Mouse (Mus musculus) G1E (cell line): Measurements from ENCODE around the gene Usp24. TPM values are rescaled to one million over a fixed set of nuclear protein-coding genes. Genes with fewer than 3 reads are reported as not detected.
A peak's percentile ranks its signal among the peaks of the same experiment; 100 is the strongest.

ENCODE experiments used
- ATAC-seq: 2 replicates; pipeline ENCODE4 v1.8.0; 2016; ENCODE audit warnings: mild to moderate bottlenecking; ENCODE audit not compliant: insufficient number of reproducible peaks, poor library complexity, low FRiP score, severe bottlenecking; ENCODE audit errors: extremely low read depth
- DNase-seq: peaks from one replicate; pipeline ENCODE4 v3.0.0; 2012; ENCODE audit warnings: low spot score
- H3K27me3 ChIP-seq: 2 replicates; pipeline ENCODE4 v1.6.1; 2012; ENCODE audit warnings: mild to moderate bottlenecking, low read length, inconsistent platforms; ENCODE audit not compliant: insufficient read depth
- H3K36me3 ChIP-seq: replicated peaks from 2 replicates; pipeline ENCODE3; 2012; ENCODE audit warnings: mild to moderate bottlenecking, inconsistent platforms
- H3K4me1 ChIP-seq: 2 replicates; pipeline ENCODE4 v1.6.1; 2012; ENCODE audit warnings: low read depth, low read length, inconsistent platforms, mixed read lengths; ENCODE audit not compliant: insufficient read depth
- H3K4me3 ChIP-seq: 2 replicates; pipeline ENCODE4 v1.5.1; 2012; ENCODE audit warnings: low read depth, mild to moderate bottlenecking, inconsistent platforms, low read length, moderate library complexity, mixed read lengths
- H3K9me3 ChIP-seq: replicated peaks from 2 replicates; pipeline ENCODE4 v1.6.1; 2012; ENCODE audit warnings: inconsistent platforms
- CTCF ChIP-seq: IDR thresholded peaks from 2 replicates; pipeline ENCODE4 v1.5.1; 2012; ENCODE audit warnings: low read depth, low read length, inconsistent platforms, mixed read lengths
- GATA1 ChIP-seq: IDR thresholded peaks from 2 replicates; pipeline ENCODE4 v1.6.1; 2012; ENCODE audit warnings: borderline replicate concordance, low read length, inconsistent platforms, mixed read lengths
- GATA2 ChIP-seq: IDR thresholded peaks from 2 replicates; pipeline ENCODE4 v1.6.1; 2012; ENCODE audit warnings: low read depth, low read length, inconsistent platforms, borderline replicate concordance
- POLR2AphosphoS5 ChIP-seq: IDR thresholded peaks from 2 replicates; pipeline ENCODE4 v1.6.1; 2012; ENCODE audit warnings: low read depth, low read length, inconsistent platforms; ENCODE audit not compliant: insufficient replicate concordance
- TAL1 ChIP-seq: conservative IDR thresholded peaks from 2 replicates; pipeline ENCODE4 v1.6.1; 2012; ENCODE audit warnings: low read depth, low read length, inconsistent platforms, mixed read lengths
- polyA plus RNA-seq: library from polyadenylated mRNA; stranded (reverse); fragments of >175 nt; gene quantifications from 2 replicates; pipeline ENCODE4 v1.2.3, GENCODE M21; 2012
- total RNA-seq, 2 experiments: library from RNA; stranded (forward) in 1 of 2; stranded (reverse) in 1 of 2; fragments of 200-1000 nt in 1 of 2; fragments of >200 nt in 1 of 2; fragmentation: Nextera tagmentation in 1 of 2; gene quantifications; 2 replicates each; pipeline ENCODE4 v1.2.3; 2014 to 2017

The Usp24 gene
- total RNA-seq (2014; fragmentation: Nextera tagmentation) (55.7 and 63.7 TPM in 2 replicates), total RNA-seq (2017) (44.6 and 49.7 TPM in 2 replicates), polyA plus RNA-seq (9.6 and 11.8 TPM in 2 replicates)

DNA sequence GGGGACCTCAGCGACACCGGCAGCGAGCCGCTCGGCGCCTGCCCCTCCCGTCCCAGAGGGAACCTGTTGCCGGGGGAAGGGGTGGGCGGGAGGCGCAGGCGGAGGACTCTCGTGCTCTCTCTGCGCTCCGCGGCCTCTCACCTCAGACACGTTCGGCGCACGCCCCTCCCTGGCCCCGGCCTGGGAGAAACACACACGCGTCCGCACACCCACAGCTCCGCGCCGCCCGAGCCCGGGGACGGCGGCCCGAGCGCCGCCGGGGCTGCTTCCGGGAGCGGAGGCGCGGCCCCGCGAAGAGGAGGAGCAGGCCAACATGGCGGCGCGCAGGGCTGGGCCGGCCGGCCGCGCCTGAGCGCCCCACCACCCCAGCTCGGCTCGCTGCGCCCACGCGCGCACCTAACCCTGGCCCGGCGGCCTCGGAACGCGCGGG, at the start of gene Usp24:
TSS of gene Usp24 (plus strand) at position 293 of the 430 bp plus-strand sequence.
- Histone ChIP-seq H3K4me3 (peak within 1 kb of the TSS; percentile 92), H3K4me1 (peaks cover 45% of the 10 kb centered on the region), H3K27me3 (no peaks in the 10 kb centered on the region), H3K9me3 (no peaks in the 10 kb centered on the region), H3K36me3 (peaks cover 14% of the 10 kb centered on the region)
- peak; percentile 79 for DNase-seq
- peak; percentile 31; the same call in 1 of the 2 replicates for ATAC-seq
- TF ChIP-seq GATA2 (no peak), GATA1 (no peak), POLR2AphosphoS5 (no peak), TAL1 (no peak)

GRCm38 (mm10) chr4:106276937-106277336, 39.1 kb upstream of the Usp24 start:
- no peaks in the 10 kb centered on the region for H3K4me1 ChIP-seq
- no peaks in the 10 kb centered on the region for H3K9me3 ChIP-seq
- no peaks in the 10 kb centered on the region for H3K36me3 ChIP-seq
- H3K4me3 ChIP-seq: no peak overlapping the region
- no peak for ATAC-seq
- TF ChIP-seq GATA2 (no peak), POLR2AphosphoS5 (no peak), CTCF (no peak), GATA1 (no peak), TAL1 (no peak)
- H3K27me3 ChIP-seq: peaks cover 10% of the 10 kb centered on the region
- DNase-seq: no peak

DNA sequence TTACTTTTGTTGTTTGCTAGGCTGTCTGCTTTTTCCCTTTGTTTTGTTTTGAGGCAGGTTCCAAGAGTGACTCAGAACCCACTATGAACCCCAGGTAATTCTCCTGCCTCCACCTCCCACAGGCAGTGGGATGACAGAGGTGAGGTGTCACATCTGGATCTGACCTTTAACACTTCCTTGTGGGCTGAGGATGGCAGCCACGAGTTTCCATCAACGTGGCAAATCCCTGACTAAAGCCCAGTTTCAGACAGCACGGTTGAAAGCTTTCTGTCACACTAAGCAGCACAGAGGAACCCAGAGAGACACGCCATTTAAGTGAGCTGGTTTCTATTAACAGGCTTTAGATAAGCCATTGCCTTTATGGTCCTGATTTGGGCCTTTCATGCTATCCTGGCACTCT, 36.8 kb upstream of the Usp24 start:
- DNase-seq (no peak), ATAC-seq (no peak)
- Histone ChIP-seq H3K4me3 (no peak overlapping the region), H3K9me3 (no peaks in the 10 kb centered on the region; the same call in 1 of the 2 replicates), H3K36me3 (no peaks in the 10 kb centered on the region), H3K4me1 (no peaks in the 10 kb centered on the region), H3K27me3 (peaks cover 10% of the 10 kb centered on the region)
- TF ChIP-seq TAL1 (no peak), CTCF (no peak), GATA2 (no peak), POLR2AphosphoS5 (no peak), GATA1 (no peak)

DNA sequence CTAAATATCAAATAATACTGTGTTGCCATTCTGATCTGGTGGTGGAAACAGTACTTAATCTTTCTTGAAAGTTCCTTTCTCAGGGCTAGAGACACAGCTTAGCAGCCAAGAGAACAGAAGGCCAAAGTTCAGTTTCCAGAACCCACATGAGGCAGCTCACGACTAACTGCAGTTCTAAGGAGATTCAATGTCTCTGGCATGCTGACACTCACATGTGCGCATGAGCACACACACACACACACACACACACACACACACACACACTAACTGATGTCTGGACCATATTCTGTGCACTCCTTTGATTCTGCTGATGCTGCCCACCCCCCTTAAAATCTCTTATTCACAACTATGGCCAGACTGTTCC, 34.9 kb upstream of the Usp24 start:
- Histone ChIP-seq H3K36me3 (no peaks in the 10 kb centered on the region), H3K9me3 (no peaks in the 10 kb centered on the region; the same call in 1 of the 2 replicates)
- ATAC-seq: no peak

DNA sequence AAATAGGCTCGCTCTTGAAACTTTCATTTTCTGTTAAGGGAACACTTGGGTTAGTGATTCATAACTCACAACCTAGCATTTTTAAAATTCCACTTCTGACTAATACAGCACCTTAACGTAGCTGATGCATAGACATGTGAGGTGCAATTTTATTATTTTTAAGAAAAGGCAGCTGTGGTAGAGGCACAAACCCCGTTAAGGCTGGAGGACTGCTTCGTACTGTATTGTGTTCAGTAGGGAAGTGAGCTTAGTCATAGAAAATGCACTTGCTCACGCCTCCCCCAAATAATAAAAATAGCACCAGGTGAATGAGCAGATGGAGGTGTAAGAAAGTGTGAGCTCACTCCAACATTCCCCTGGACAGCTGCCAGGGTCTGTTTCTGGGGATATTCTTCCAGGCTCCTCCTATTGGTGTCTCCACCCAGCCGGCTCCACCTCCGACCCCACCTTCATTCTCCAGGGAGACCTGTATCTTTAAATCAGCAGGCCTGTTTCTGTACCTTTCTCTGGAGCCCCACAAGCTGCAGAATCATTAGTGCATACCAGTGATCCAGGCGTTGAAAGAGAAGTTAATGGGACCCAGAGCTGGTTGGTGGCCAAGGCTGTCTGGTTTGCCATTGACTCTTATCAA, 34.4 kb upstream of the Usp24 start:
- TF ChIP-seq CTCF: no peak
- TF ChIP-seq GATA2: no peak
- no peak for TF ChIP-seq TAL1
- TF ChIP-seq POLR2AphosphoS5: no peak
- no peak for TF ChIP-seq GATA1
- H3K9me3 ChIP-seq: no peaks in the 10 kb centered on the region; the same call in 1 of the 2 replicates
- ATAC-seq (no peak), DNase-seq (no peak)
- H3K27me3 ChIP-seq: peaks cover 7% of the 10 kb centered on the region; the same call in 1 of the 2 replicates
- no peaks in the 10 kb centered on the region for H3K4me1 ChIP-seq
- no peak overlapping the region for H3K4me3 ChIP-seq
- H3K36me3 ChIP-seq: no peaks in the 10 kb centered on the region

More for the DNA sequence above, 34.9 kb upstream of the Usp24 start:
- DNase-seq: no peak
- TF ChIP-seq POLR2AphosphoS5: no peak
- no peak for TF ChIP-seq GATA1
- TF ChIP-seq CTCF: no peak
- no peak for TF ChIP-seq TAL1
- peaks cover 7% of the 10 kb centered on the region; the same call in 1 of the 2 replicates for H3K27me3 ChIP-seq
- no peaks in the 10 kb centered on the region for H3K4me1 ChIP-seq
- no peak overlapping the region for H3K4me3 ChIP-seq

- H3K36me3 ChIP-seq: no peaks in the 10 kb centered on the region
- no peaks in the 10 kb centered on the region; the same call in 1 of the 2 replicates for H3K9me3 ChIP-seq
- TF ChIP-seq GATA1: no peak
- no peak for TF ChIP-seq GATA2
- TF ChIP-seq TAL1: no peak
- TF ChIP-seq POLR2AphosphoS5: no peak
- TF ChIP-seq CTCF: no peak
- H3K4me3 ChIP-seq: no peak overlapping the region
- H3K4me1 ChIP-seq: no peaks in the 10 kb centered on the region
- no peak for ATAC-seq
- peaks cover 7% of the 10 kb centered on the region; the same call in 1 of the 2 replicates for H3K27me3 ChIP-seq
- DNase-seq: no peak
Observed at GRCm38 (mm10) chr4:106282123-106282510, 33.9 kb upstream of the Usp24 start.
